Mouse (Mus musculus): ENCODE measurements around the gene Snx29.

DNA sequence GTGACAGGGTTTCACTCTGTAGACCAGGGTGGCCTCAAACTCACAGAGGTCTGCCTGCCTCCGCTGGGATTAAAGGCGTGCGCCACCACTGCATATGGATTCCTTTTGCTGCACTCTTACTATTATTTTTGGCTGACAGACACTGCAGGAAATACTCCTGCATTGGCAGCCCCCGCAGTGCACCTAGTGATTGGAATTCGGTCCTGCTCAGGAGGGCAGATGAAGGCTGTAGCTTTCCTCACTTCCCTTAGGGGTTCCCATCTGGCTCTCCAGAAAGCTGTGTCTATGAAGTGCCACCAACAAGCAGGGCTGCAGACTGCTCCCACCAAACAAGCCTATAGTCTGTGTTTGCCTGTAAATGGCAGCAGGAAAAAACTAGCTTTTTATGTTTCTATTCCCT is 215.0 kb downstream of the Snx29 start:
- TF ChIP-seq CTCF (IDR thresholded peaks at IDR 0.05; ENCODE audit: control insufficient read depth, insufficient read depth, low read length) (no peak), POLR2A (IDR thresholded peaks at IDR 0.05; ENCODE audit: borderline replicate concordance, control insufficient read depth, low read depth, low read length) (no peak)
